Mouse (Mus musculus) thymus, postnatal 10 days (tissue): ENCODE results near the gene Trim47.

Source experiments
- DNase-seq, 2 experiments: peaks; one replicate each; pipeline ENCODE4 v3.0.0; 2021; ENCODE audit warnings: low spot score in 2 of 2

The Trim47 gene

DNA sequence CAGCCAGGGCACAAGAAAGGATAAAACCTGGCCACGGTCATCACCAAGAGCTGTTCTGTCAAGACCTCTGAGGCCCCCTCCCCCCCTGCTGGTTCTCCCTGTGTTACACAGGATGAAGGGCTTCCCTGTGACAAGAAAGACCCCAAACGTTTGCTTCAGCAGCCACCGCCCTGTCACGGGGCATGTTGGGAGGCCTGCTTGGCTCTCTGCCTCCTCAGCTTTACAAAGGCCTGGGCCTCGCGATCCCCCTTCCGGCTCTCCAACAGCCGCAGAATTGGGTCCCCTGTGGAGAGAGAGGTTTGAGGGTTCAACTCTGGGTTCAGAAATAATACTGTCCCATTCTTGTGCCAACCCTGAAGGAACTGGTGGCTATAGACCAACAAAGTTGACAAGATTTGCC is 64.5 kb downstream of the Trim47 start:
- no peak for DNase-seq

DNA sequence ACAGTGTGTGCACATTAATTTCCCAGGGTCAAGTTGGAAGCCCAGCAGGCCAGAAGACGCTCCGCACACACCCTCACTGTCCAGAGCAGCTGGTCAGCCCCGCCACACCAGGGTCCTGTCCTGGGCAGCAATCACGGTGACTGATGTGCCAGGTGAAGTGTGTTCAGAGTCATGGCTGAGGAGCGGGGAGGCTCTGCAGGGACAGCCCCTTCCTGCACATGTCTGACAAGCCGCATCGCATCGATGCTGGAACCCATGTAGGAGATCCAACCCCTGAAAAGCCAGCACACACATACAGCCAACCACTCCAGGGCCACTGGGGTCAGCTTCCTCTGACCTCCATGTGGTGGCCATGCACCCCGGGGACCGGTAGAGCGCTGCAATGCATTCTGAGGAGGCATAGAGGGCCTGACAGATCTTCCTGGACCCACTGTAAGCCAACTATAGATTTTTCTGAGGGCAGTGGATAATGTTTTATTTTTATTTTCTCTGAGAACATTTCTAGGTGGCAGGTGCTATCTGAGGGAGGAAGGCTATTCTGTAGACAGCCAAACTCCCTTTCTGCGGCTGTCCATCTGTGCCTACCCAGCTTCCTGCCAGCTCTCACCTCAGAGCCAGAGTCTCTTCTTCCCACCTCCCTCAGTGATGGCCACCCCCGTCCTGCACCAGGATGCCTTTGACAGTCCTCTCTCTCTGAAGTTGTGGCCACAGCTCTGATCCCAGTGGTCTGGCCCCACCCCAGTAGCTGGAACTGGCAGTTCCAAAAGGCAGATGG is 65.2 kb downstream of the Trim47 start:
- DNase-seq, result no peak

DNA sequence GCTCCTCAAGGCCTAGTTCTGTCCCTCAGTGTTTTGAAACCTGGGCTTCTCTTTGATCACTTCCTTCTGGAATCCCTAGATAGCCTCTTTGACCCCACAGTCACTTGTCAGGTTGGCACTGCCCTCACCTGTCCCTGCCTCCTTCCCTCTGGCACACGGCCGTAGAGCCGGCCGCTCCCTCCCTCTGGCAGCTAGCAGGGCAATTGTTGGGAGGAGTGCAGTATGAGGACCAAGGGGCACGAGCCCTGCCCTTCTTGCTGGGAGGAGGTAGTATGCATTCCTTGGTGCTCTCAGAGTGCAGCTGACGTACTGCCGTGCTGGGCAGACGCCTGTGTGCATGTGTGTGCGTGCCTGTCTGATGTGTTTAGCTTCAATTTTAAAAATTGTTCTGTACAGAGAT is 66.4 kb downstream of the Trim47 start:
- DNase-seq, result no peak

DNA sequence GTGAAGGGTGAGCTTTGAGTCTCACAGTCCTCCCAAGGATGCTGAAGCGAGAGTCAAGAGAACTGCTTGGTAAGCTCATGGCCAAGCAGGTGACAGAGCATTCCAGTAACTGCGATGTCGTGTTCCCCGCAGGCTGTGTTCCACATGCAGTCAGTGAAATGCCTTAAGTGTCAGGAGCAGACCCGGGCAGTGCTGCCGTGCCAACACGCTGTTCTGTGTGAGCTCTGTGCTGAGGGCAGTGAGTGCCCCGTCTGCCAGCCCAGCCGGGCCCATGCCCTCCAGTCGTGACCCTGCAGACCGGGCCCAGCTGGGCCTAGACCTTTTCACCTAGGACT is 67.4 kb downstream of the Trim47 start:
- DNase-seq, result no peak

DNA sequence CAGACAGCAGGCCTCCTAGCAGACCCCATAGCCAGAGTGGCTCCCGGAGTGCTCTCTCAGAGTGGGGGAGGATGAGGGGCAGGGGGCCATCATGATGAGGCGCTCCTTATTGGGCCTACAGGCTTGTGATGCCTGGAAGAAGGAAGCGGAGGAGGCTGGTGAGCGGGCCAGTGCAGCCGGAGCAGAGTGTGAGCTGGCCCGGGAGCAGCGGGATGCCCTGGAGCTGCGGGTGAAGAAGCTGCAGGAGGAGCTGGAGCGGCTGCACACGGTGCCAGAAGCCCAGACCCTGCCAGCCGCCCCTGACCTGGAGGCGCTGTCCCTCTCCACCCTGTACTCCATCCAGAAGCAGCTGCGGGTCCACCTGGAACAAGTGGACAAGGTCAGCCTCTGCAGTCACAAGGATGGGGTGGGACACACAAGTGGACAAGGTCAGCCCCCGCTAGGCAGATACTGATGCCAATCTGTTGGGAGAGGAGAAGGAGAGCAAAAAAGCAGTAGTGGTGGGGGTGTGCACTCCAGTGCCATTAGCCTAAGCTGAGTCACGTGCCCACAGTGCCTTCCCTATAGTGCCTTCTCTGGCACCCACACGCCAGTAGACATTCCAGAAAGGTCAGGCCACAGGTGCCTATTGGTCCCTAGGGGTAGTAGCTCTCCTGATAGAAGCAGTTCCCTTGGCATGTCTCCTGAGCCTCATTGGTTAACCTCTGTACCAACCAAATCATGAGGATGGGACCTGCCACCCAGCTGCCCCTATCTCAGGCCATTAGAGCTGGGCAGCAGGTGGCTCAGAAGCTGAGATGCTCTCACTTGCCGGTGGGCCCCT is 67.9 kb downstream of the Trim47 start:
- no peak for DNase-seq

DNA sequence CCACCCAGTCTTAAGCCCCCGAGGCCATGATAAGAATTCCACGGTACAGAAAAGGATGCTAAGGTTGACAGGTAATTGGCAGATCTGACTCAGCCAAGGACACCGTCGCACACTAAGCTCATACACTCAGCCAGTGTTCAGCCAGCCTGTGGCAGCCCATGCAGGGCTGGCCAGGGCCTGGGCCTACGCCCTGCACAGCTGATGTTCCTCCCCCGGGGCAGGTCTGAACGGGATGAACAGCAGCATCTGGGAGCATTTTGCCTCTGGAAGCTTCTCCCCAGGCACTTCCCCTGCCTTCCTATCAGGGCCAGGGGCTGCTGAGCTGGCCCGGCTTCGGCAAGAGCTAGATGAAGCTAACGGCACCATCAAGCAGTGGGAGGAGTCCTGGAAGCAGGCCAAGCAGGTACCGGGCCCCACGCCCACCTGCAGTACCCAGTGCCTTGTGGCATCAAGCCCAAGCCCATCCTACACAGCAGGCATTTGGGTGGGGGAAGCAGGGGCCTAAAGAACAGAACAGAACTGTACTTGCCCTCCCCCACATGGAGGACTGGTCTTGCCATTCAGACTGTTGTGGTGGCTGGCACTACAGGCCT is 68.9 kb downstream of the Trim47 start:
- no peak for DNase-seq

DNA sequence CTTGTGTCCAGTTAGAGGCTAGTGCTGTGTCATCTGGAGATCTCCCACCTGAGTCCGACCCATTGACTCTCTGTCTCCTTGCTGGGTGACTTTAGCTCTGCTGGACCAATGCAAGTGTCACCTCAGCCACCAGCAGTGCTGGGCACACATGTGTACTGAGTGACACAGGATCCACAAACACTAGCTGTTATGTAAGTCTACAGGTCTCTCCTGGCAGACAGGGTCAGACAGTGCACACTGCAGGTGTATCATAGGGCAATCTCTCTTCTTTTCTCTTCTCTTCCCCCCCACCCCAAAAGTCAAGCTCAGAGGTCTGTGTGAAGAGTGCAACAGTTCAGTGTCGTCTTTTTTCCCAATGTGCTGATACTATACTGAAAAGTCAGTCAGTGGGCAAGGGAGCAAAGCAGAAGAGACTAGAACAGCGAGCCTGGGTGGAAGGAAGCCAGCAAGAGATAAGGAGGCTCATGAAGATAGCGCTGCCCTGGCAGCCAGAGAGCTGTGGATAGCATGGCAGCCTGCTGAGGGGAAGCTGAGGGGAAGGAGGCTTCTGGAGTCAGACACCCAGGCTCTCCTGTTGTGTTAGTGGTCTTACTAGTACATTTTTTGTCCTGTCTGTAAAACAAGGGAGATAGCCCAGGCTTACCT is 69.7 kb downstream of the Trim47 start:
- DNase-seq, result no peak

DNA sequence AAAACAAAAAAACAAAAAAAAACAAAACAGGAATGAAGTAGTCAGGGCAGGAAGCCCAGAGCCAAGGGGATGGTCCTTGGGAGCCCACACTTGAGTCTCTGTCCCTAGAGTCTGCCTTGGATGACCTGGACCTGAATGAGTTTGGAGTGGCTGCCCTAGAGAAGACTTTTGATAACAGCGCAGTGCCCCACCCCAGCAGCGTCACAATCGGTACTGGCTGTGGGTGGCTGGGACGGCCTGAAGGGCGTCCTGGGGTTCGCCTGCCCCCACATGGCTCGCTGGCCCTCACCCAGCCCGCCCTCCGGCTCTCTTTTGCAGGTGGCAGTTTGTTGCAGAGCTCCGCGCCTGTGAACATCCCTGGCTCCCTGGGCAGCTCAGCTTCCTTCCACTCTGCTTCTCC is 71.1 kb downstream of the Trim47 start:
- no peak for DNase-seq
